Mouse (Mus musculus) limb, embryonic 14.5 days (tissue): ENCODE measurements around the gene Nptx1. TPM values are rescaled to one million over a fixed set of nuclear protein-coding genes. Genes with fewer than 3 reads are reported as not detected.

Experiments used
- ATAC-seq: fragments of 200-750 bp; cut with Nextera tagmentation; 2 replicates; pipeline ENCODE4 v1.8.0; 2017; ENCODE audit warnings: low read depth, moderate number of reproducible peaks, moderate TSS enrichment; ENCODE audit not compliant: low FRiP score
- DNase-seq: peaks from one replicate; pipeline ENCODE4 v3.0.0-alpha.2; 2015; ENCODE audit warnings: low spot score
- H3K27ac ChIP-seq: fragments of 300-500 bp; sonication (generic); replicated peaks from 2 replicates; pipeline ENCODE4 v1.5.1; 2014; ENCODE audit warnings: low read depth, mild to moderate bottlenecking, low read length, moderate library complexity, mixed read lengths
- H3K27me3 ChIP-seq: fragments of 300-500 bp; sonication (generic); 2 replicates; pipeline ENCODE4 v1.6.1; 2014; ENCODE audit warnings: low read length, mixed read lengths; ENCODE audit not compliant: control insufficient read depth, insufficient read depth
- H3K36me3 ChIP-seq: fragments of 300-500 bp; sonication (generic); 2 replicates; pipeline ENCODE4 v1.6.1; 2014; ENCODE audit warnings: mild to moderate bottlenecking, low read length, moderate library complexity, mixed read lengths; ENCODE audit not compliant: control insufficient read depth, insufficient read depth
- H3K4me1 ChIP-seq: fragments of 300-500 bp; sonication (generic); 2 replicates; pipeline ENCODE4 v1.6.1; 2014; ENCODE audit warnings: antibody characterized with exemption, low read length, mixed read lengths; ENCODE audit not compliant: control insufficient read depth, insufficient read depth
- H3K4me2 ChIP-seq: fragments of 300-500 bp; sonication (generic); replicated peaks from 2 replicates; pipeline ENCODE4 v1.6.1; 2014; ENCODE audit warnings: low read depth, mild to moderate bottlenecking, low read length, moderate library complexity; ENCODE audit not compliant: severe bottlenecking
- H3K4me3 ChIP-seq: fragments of 300-500 bp; sonication (generic); replicated peaks from 2 replicates; pipeline ENCODE4 v1.5.1; 2014; ENCODE audit warnings: low read length
- H3K9ac ChIP-seq: fragments of 300-500 bp; sonication (generic); 2 replicates; pipeline ENCODE4 v1.6.1; 2014; ENCODE audit warnings: mild to moderate bottlenecking, low read depth, low read length, moderate library complexity; ENCODE audit not compliant: severe bottlenecking
- H3K9me3 ChIP-seq: fragments of 300-500 bp; sonication (generic); 2 replicates; pipeline ENCODE4 v1.6.1; 2016; ENCODE audit warnings: low read length; ENCODE audit not compliant: control insufficient read depth
- POLR2A ChIP-seq: fragments of 200-500 bp; IDR thresholded peaks from 2 replicates; pipeline ENCODE4 v1.8.0; 2012; ENCODE audit warnings: inconsistent platforms, mild to moderate bottlenecking, moderate library complexity, borderline replicate concordance; ENCODE audit not compliant: insufficient read depth, insufficient read length; ENCODE audit errors: extremely low read depth
- WGBS: fragments of 180-500 bp; shearing (Covaris S2); extraction: QIAGEN DNeasy Blood & Tissue Kit; methylation state at CpG from one replicate; pipeline ENCODE4 v1.1.7; 2014; 5-methylcytosine and 5-hydroxymethylcytosine counted together
- polyA plus RNA-seq, 2 experiments: library from polyadenylated mRNA; depleted of rRNA in 1 of 2; stranded (reverse) in 1 of 2; unstranded in 1 of 2; fragments of >200 nt; fragmentation: Nextera tagmentation in 1 of 2; extraction: Ambion mirVana in 1 of 2; gene quantifications; 2 replicates each; pipeline versions ENCODE4 v1.2.1 to v1.2.3; 2012 to 2014

Nptx1 gene
- polyA plus RNA-seq, 2 experiments: 1.4 to 2.2 TPM

GRCm38 (mm10) chr11:119499297-119499696 lies 48.3 kb downstream of the Nptx1 start:
- Histone ChIP-seq H3K27ac (no peak overlapping the region), H3K4me1 (no peaks in the 10 kb centered on the region), H3K36me3 (peaks cover 63% of the 10 kb centered on the region), H3K9me3 (no peaks in the 10 kb centered on the region), H3K27me3 (no peaks in the 10 kb centered on the region), H3K4me3 (no peak overlapping the region), H3K9ac (no peak overlapping the region), H3K4me2 (no peak overlapping the region)
- no peak for DNase-seq
- TF ChIP-seq POLR2A: no peak
- 93% methylated on average over 4 of the region's 4 CpGs for WGBS
- ATAC-seq: no peak

DNA sequence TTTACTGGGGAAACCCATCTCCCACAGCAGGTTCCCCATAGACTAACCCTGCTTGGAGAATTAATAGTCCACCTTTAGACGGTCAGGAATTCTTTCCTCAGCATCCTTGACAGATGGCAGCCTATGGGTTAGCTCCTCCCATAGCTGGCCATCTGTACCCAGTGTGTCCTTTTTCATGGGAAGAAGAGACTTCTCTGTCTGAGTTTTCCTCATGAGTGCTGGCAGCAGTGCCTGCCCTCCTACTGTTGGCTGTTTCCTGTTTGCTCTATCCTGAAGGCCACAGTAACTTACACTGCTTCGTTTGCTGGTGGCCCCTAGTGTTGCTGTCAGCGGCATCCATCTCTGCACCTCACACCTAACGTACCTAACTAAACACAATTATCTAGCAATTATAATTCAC lies 50.1 kb downstream of the Nptx1 start:
- no peak for TF ChIP-seq POLR2A
- H3K4me1 ChIP-seq: peaks cover 6% of the 10 kb centered on the region
- no peak overlapping the region for H3K9ac ChIP-seq
- H3K4me2 ChIP-seq: no peak overlapping the region
- no peak overlapping the region for H3K4me3 ChIP-seq
- H3K27ac ChIP-seq: no peak overlapping the region
- ATAC-seq (no peak), DNase-seq (no peak)
- H3K36me3 ChIP-seq: peaks cover 45% of the 10 kb centered on the region
- no peaks in the 10 kb centered on the region for H3K27me3 ChIP-seq
- no peaks in the 10 kb centered on the region for H3K9me3 ChIP-seq
- WGBS: 77% methylated on average over 4 of the region's 4 CpGs

GRCm38 (mm10) chr11:119496147-119496546 lies 51.4 kb downstream of the Nptx1 start:
- peaks cover 32% of the 10 kb centered on the region for H3K36me3 ChIP-seq

GRCm38 (mm10) chr11:119493516-119493915 lies 54.0 kb downstream of the Nptx1 start:
- H3K36me3 ChIP-seq: peaks cover 11% of the 10 kb centered on the region; the same call in 1 of the 2 replicates
- no peaks in the 10 kb centered on the region for H3K9me3 ChIP-seq
- ATAC-seq (no peak), DNase-seq (no peak)
- no peak overlapping the region for H3K9ac ChIP-seq
- peaks cover 14% of the 10 kb centered on the region for H3K4me1 ChIP-seq
- H3K4me3 ChIP-seq: no peak overlapping the region
- H3K4me2 ChIP-seq: no peak overlapping the region
- H3K27ac ChIP-seq: no peak overlapping the region
- WGBS: 77% methylated on average over 4 of the region's 4 CpGs
- no peaks in the 10 kb centered on the region for H3K27me3 ChIP-seq
- TF ChIP-seq POLR2A: no peak

More at GRCm38 (mm10) chr11:119496147-119496546, 51.4 kb downstream of the Nptx1 start:
- no peak for TF ChIP-seq POLR2A
- no peaks in the 10 kb centered on the region for H3K9me3 ChIP-seq
- H3K4me1 ChIP-seq: peaks cover 11% of the 10 kb centered on the region
- H3K4me3 ChIP-seq: no peak overlapping the region
- H3K9ac ChIP-seq: no peak overlapping the region
- no peak overlapping the region for H3K4me2 ChIP-seq
- no peaks in the 10 kb centered on the region for H3K27me3 ChIP-seq
- no peak for ATAC-seq
- DNase-seq: no peak
- H3K27ac ChIP-seq: no peak overlapping the region
- 91% methylated on average over 5 of the region's 5 CpGs for WGBS

- Histone ChIP-seq H3K9me3 (no peaks in the 10 kb centered on the region), H3K27me3 (no peaks in the 10 kb centered on the region), H3K9ac (no peak overlapping the region), H3K4me2 (peak overlapping the region; percentile 94), H3K36me3 (peaks cover 8% of the 10 kb centered on the region; the same call in 1 of the 2 replicates), H3K4me3 (0 out of 2 replicates have a peak overlapping the region, but pooled peaks have one; percentile 81), H3K27ac (no peak overlapping the region), H3K4me1 (peaks cover 14% of the 10 kb centered on the region)
- DNase-seq: no peak
- 95% methylated on average over 6 of the region's 6 CpGs for WGBS
- ATAC-seq: no peak
- TF ChIP-seq POLR2A: no peak
Observed at GRCm38 (mm10) chr11:119492830-119493229, 54.7 kb downstream of the Nptx1 start.

DNA sequence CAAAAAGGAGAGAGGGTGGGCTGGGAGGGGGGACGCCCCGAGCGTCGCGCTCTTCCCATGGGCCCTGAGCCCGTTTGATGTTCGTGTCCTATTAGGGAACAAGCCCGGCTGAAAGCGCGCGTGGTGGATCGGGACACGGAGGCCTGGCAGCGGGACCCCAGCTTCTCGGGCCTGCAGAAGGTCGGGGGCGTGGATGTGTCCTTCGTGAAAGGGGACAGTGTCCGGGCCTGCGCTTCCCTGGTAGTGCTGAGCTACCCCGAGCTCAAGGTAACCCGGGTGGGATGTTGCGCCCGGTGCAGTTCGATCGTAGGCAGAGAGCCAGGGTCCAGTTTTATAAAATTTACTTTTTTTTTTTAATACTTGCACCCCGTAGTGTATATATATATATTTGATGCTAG lies 55.9 kb downstream of the Nptx1 start:
- H3K27me3 ChIP-seq: no peaks in the 10 kb centered on the region
- peaks cover 14% of the 10 kb centered on the region for H3K4me1 ChIP-seq
- H3K4me2 ChIP-seq: peak overlapping the region; percentile 94
- H3K27ac ChIP-seq: peak overlapping the region; percentile 78
- peaks cover 6% of the 10 kb centered on the region; the same call in 1 of the 2 replicates for H3K36me3 ChIP-seq
- H3K4me3 ChIP-seq: peak overlapping the region; percentile 81
- 5% methylated on average over 27 of the region's 27 CpGs for WGBS
- no peak for TF ChIP-seq POLR2A
- DNase-seq (no peak), ATAC-seq (no peak)
- peak overlapping the region; percentile 78 for H3K9ac ChIP-seq
- H3K9me3 ChIP-seq: no peaks in the 10 kb centered on the region
